Mouse (Mus musculus) lung, embryonic 15.5 days (tissue): ENCODE measurements around the gene Lyst. TPM values are rescaled to one million over a fixed set of nuclear protein-coding genes. Genes with fewer than 3 reads are reported as not detected.

Experiments
- ATAC-seq: fragments of 200-750 bp; cut with Nextera tagmentation; 2 replicates; pipeline ENCODE4 v1.8.0; 2017; ENCODE audit warnings: moderate number of reproducible peaks, borderline replicate concordance; ENCODE audit not compliant: low FRiP score, low TSS enrichment; ENCODE audit errors: extremely low read depth
- H3K27ac ChIP-seq: fragments of 300-500 bp; sonication (generic); 2 replicates; pipeline ENCODE4 v1.5.1; 2015; ENCODE audit warnings: moderate library complexity, mild to moderate bottlenecking, inconsistent platforms
- H3K27me3 ChIP-seq: fragments of 300-500 bp; sonication (generic); 2 replicates; pipeline ENCODE4 v1.6.1; 2015; ENCODE audit warnings: inconsistent platforms
- H3K36me3 ChIP-seq: fragments of 300-500 bp; sonication (generic); 2 replicates; pipeline ENCODE4 v1.6.1; 2015; ENCODE audit warnings: inconsistent platforms
- H3K4me1 ChIP-seq: fragments of 300-500 bp; sonication (generic); 2 replicates; pipeline ENCODE4 v1.6.1; 2015; ENCODE audit warnings: inconsistent platforms
- H3K4me2 ChIP-seq: fragments of 300-500 bp; sonication (generic); 2 replicates; pipeline ENCODE4 v1.6.1; 2015; ENCODE audit warnings: inconsistent platforms, mild to moderate bottlenecking, moderate library complexity
- H3K4me3 ChIP-seq: fragments of 300-500 bp; sonication (generic); 2 replicates; pipeline ENCODE4 v1.5.1; 2015; ENCODE audit warnings: mild to moderate bottlenecking, inconsistent platforms
- H3K9ac ChIP-seq: fragments of 300-500 bp; sonication (generic); 2 replicates; pipeline ENCODE4 v1.6.1; 2015; ENCODE audit warnings: inconsistent platforms
- H3K9me3 ChIP-seq: fragments of 300-500 bp; sonication (generic); 2 replicates; pipeline ENCODE4 v1.6.1; 2016; ENCODE audit warnings: inconsistent platforms
- WGBS: fragments of 180-500 bp; shearing (Covaris S2); methylation state at CpG from one replicate; pipeline ENCODE4 v1.1.7; 2015; 5-methylcytosine and 5-hydroxymethylcytosine counted together
- polyA plus RNA-seq: library from polyadenylated mRNA; unstranded; fragments of >200 nt; fragmentation: Nextera tagmentation; extraction: Ambion mirVana; gene quantifications from 2 replicates; pipeline ENCODE4 v1.2.1, GENCODE M21; 2015

The Lyst gene
- polyA plus RNA-seq, 1 experiment from 2014 or later: 4.9 TPM

DNA sequence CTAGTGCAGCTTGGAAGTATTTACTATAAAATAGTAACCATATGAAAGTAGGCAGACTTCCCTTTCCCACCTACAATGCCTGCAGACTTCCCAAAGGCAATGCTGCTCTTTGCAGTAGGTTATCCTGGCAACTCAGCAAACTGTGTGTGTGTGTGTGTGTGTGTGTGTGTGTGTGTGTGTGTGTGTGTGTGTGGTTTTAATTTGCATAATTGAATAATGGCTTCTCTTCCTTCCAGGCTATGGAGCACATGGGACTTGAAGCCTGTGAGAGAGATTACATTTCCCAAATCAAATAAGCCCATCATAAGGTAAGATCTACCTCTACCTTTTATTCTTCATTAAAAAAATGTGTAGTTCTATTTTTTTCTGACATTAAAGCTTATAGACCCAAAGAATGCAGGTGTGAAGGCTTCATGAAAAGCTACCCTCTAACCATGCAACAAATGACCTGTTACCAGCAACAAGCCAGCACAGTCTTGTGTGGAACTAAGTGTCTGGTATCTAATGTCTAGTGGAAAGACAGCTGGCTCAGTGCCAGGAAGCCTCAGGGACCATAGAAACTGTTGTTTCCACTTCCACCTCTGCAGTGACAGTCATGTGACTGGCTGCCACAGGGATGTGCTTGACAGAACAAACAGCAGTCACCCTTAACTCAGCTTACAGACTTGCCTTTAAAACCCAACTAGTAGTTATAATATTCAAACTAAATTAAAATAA, 185.7 kb downstream of the Lyst start:
- ATAC-seq: no peak
- no peaks in the 10 kb centered on the region for H3K9me3 ChIP-seq
- no peaks in the 10 kb centered on the region for H3K27me3 ChIP-seq
- no peak overlapping the region for H3K27ac ChIP-seq
- no peak overlapping the region for H3K9ac ChIP-seq
- no peak overlapping the region for H3K4me2 ChIP-seq
- H3K36me3 ChIP-seq: peaks cover 5% of the 10 kb centered on the region; the same call in 1 of the 2 replicates
- H3K4me1 ChIP-seq: no peaks in the 10 kb centered on the region
- H3K4me3 ChIP-seq: no peak overlapping the region

DNA sequence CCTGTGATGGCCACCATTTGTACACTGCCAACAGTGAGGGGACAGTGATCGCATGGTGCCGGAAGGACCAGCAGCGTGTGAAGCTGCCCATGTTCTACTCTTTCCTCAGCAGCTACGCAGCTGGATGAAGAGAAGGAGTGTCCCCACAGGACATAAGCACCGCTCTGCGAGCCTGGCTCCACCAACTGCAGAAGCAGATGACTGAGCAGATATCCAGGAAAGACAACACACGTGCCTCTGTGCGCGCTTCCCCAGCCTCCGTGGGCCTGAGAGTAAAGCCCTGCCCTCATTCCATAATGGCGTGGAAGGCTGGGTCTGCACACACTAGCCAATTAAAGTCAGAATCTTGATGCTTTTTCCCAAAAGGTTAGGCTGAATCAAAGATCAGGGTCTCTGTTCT, 186.9 kb downstream of the Lyst start:
- Histone ChIP-seq H3K9me3 (no peaks in the 10 kb centered on the region), H3K27ac (no peak overlapping the region), H3K27me3 (no peaks in the 10 kb centered on the region), H3K4me1 (no peaks in the 10 kb centered on the region), H3K9ac (no peak overlapping the region), H3K36me3 (peaks cover 5% of the 10 kb centered on the region; the same call in 1 of the 2 replicates), H3K4me3 (no peak overlapping the region), H3K4me2 (no peak overlapping the region)
- ATAC-seq: no peak
- 85% methylated on average over 11 of the region's 11 CpGs for WGBS

GRCm38 (mm10) chr13:13777696-13778095, 187.5 kb downstream of the Lyst start:
- 85% methylated on average over 8 of the region's 8 CpGs for WGBS
- no peak for ATAC-seq

GRCm38 (mm10) chr13:13778837-13779458, 188.8 kb downstream of the Lyst start:
- Histone ChIP-seq H3K27me3 (peaks cover 12% of the 10 kb centered on the region), H3K4me1 (peaks cover 4% of the 10 kb centered on the region), H3K4me3 (no peak overlapping the region), H3K4me2 (no peak overlapping the region), H3K9me3 (no peaks in the 10 kb centered on the region), H3K36me3 (peaks cover 5% of the 10 kb centered on the region; the same call in 1 of the 2 replicates), H3K9ac (no peak overlapping the region), H3K27ac (no peak overlapping the region)
- WGBS: 79% methylated on average over 1 of the region's 1 CpGs
- ATAC-seq: no peak

More at GRCm38 (mm10) chr13:13777696-13778095, 187.5 kb downstream of the Lyst start:
- H3K4me3 ChIP-seq: no peak overlapping the region
- H3K4me1 ChIP-seq: no peaks in the 10 kb centered on the region
- H3K27me3 ChIP-seq: peaks cover 1% of the 10 kb centered on the region
- H3K4me2 ChIP-seq: no peak overlapping the region
- H3K9me3 ChIP-seq: no peaks in the 10 kb centered on the region
- H3K36me3 ChIP-seq: peaks cover 5% of the 10 kb centered on the region; the same call in 1 of the 2 replicates
- H3K9ac ChIP-seq: no peak overlapping the region
- no peak overlapping the region for H3K27ac ChIP-seq

DNA sequence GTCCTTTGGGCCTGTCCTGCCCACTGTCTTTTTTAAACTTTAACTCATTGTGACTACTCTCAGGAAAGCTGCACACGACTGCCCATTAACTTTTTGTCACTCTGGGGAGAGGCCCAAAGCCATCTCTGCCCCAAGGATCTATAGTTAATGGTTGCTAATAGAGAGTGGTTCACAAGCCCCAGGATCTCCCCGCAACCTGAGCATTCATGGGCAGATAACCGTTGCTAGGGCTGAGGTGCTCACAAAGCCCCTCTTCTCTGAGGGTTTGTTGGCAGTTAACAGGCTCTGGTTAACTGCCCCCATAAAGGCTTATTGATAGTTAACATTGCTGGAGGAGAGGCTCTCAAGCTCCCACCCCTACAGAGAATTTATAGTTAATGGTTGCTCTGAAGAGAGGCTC, 190.1 kb downstream of the Lyst start:
- no peaks in the 10 kb centered on the region for H3K9me3 ChIP-seq
- H3K27ac ChIP-seq: no peak overlapping the region
- no peak overlapping the region for H3K4me2 ChIP-seq
- H3K27me3 ChIP-seq: peaks cover 25% of the 10 kb centered on the region
- H3K4me1 ChIP-seq: peaks cover 17% of the 10 kb centered on the region
- H3K4me3 ChIP-seq: no peak overlapping the region
- 73% methylated on average over 3 of the region's 3 CpGs for WGBS
- no peak overlapping the region for H3K9ac ChIP-seq
- H3K36me3 ChIP-seq: peaks cover 5% of the 10 kb centered on the region; the same call in 1 of the 2 replicates
- ATAC-seq: no peak

- Histone ChIP-seq H3K36me3 (peaks cover 5% of the 10 kb centered on the region; the same call in 1 of the 2 replicates), H3K9ac (no peak overlapping the region), H3K4me2 (no peak overlapping the region), H3K9me3 (no peaks in the 10 kb centered on the region), H3K27me3 (peaks cover 33% of the 10 kb centered on the region), H3K4me3 (no peak overlapping the region), H3K4me1 (peaks cover 20% of the 10 kb centered on the region), H3K27ac (no peak overlapping the region)
- ATAC-seq: no peak
- 45% methylated on average over 4 of the region's 4 CpGs for WGBS
Observed at GRCm38 (mm10) chr13:13781026-13781425, 190.8 kb downstream of the Lyst start.

GRCm38 (mm10) chr13:13783296-13783695, 193.1 kb downstream of the Lyst start:
- Histone ChIP-seq H3K9me3 (no peaks in the 10 kb centered on the region), H3K4me3 (no peak overlapping the region), H3K27me3 (peaks cover 35% of the 10 kb centered on the region), H3K9ac (no peak overlapping the region), H3K4me1 (peaks cover 20% of the 10 kb centered on the region), H3K27ac (no peak overlapping the region), H3K4me2 (peak overlapping the region; percentile 99; the same call in 1 of the 2 replicates), H3K36me3 (no peaks in the 10 kb centered on the region)
- no peak for ATAC-seq
- whole genome bisulfite sequencing: 43% methylated on average over 7 of the region's 7 CpGs

DNA sequence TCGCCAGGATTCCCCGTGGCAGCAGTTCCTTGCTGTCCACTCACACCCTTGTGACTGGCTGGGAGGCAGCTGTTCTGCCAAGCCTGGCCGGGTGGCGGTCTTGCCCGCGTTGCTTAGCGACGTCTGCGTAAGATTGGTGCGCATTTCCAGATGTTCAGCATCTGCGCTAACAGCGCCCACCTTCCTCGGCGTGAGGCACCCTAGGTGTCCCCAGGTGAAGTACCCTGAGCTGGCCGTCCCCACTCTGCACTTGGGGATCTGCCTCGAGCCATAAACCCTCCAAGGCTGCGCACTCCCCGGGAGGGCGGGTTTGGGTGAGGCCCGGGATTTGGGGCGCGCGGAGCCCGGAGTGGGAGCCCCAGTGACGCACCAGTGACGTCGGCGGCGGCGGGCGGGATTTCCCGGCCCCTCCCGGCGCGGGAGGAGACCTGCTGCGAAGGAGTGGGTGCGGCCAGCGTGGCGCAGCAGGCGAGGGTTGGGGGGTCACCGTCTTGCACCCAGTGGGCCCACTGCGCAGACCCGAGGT, 193.8 kb downstream of the Lyst start, which contains the start of gene Gng4:
TSS of gene Gng4 (plus strand) at position 166 of the 526 bp plus-strand sequence.
- Histone ChIP-seq H3K27ac (no peak within 1 kb of the TSS), H3K9me3 (no peaks in the 10 kb centered on the region), H3K36me3 (no peaks in the 10 kb centered on the region), H3K4me2 (peak within 1 kb of the TSS; percentile 99), H3K27me3 (peaks cover 35% of the 10 kb centered on the region), H3K4me1 (peaks cover 20% of the 10 kb centered on the region), H3K9ac (peak within 1 kb of the TSS; percentile 19; the same call in 1 of the 2 replicates), H3K4me3 (peak within 1 kb of the TSS; percentile 53)
- ATAC-seq: peak; percentile 55; the same call in 1 of the 2 replicates
- under 1% methylated on average over 43 of the region's 43 CpGs for WGBS

GRCm38 (mm10) chr13:13784420-13784936, 194.3 kb downstream of the Lyst start:
- H3K4me3 ChIP-seq: peak overlapping the region; percentile 53
- peaks cover 35% of the 10 kb centered on the region for H3K27me3 ChIP-seq
- peak overlapping the region; percentile 99 for H3K4me2 ChIP-seq
- H3K9ac ChIP-seq: peak overlapping the region; percentile 19; the same call in 1 of the 2 replicates
- under 1% methylated on average over 56 of the region's 59 CpGs for WGBS
- no peak overlapping the region for H3K27ac ChIP-seq
- no peaks in the 10 kb centered on the region for H3K9me3 ChIP-seq
- H3K36me3 ChIP-seq: no peaks in the 10 kb centered on the region
- peak; percentile 58; the same call in 1 of the 2 replicates for ATAC-seq
- peaks cover 20% of the 10 kb centered on the region for H3K4me1 ChIP-seq

DNA sequence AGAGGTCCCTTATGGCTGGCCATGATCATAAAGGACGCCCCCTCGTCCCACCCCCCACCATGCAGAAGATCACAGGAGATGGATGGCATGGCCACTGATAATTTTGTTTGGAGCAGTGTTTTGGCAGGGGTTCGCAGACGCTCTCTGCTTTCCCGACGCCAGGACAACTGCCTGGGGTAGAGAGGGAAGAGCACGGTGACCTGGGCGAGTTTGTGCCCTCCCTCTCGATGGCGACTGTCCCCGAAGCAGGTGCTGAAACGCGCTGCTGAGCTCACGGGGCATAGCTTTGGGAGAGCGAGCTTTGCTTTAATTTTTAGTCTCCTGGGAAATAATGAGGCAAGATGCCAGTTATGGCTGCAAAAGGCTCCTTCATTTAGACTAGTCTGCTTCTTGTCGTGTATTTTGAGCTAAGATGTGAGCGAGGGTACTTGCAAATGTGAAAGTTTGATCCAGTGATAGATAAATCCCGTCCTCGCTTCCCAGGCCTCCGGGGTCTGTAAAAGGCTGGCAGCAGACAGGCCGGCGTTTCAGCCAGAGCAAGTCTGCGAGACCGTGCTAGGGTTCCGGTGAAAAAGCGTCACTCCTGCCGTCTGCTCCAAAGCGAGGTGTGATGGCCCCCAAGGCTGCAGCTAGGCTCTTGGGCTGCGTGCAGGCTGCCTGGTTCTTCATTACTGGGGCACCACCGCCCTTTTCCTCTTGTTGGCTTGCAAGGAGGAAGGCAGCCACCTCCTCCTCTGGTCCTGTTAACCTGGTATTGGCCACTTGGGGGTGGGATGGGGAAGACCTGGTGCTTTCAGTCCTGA, 195.0 kb downstream of the Lyst start:
- peaks cover 35% of the 10 kb centered on the region for H3K27me3 ChIP-seq
- no peak for ATAC-seq
- H3K4me3 ChIP-seq: peak overlapping the region; percentile 53
- H3K9me3 ChIP-seq: no peaks in the 10 kb centered on the region
- no peak overlapping the region for H3K27ac ChIP-seq
- no peak overlapping the region for H3K9ac ChIP-seq
- peaks cover 20% of the 10 kb centered on the region for H3K4me1 ChIP-seq
- peak overlapping the region; percentile 99 for H3K4me2 ChIP-seq
- no peaks in the 10 kb centered on the region for H3K36me3 ChIP-seq
- 2% methylated on average over 30 of the region's 30 CpGs for WGBS

DNA sequence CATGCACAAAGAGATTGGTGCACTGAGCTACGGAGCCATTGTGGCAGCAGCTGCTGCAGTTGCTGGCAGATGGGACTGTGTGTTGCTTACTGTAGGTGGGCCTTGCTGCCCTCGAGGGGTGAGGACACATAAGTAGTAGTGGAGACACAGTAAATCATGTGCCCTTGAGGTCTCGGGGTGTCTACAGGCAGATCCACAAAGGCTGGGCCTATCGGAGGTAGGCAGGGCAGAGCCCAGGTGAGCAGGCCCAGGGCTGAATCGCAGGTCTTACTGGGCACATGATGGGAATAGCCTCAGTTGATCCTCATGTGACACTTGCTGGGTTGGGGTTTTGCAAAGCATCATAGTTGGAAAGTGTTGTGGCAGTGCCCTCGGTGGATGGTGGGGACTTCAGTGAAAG, 196.8 kb downstream of the Lyst start:
- peaks cover 20% of the 10 kb centered on the region for H3K4me1 ChIP-seq
- ATAC-seq: no peak
- 85% methylated on average over 6 of the region's 6 CpGs for WGBS
- H3K27ac ChIP-seq: no peak overlapping the region
- no peak overlapping the region for H3K9ac ChIP-seq
- no peaks in the 10 kb centered on the region for H3K9me3 ChIP-seq
- no peak overlapping the region for H3K4me2 ChIP-seq
- H3K4me3 ChIP-seq: no peak overlapping the region
- H3K36me3 ChIP-seq: no peaks in the 10 kb centered on the region
- H3K27me3 ChIP-seq: peaks cover 35% of the 10 kb centered on the region
